Mouse (Mus musculus) thymus, postnatal 10 days (tissue): ENCODE data around the gene Ttc30a1.

Experiments
- DNase-seq, 2 experiments: peaks; one replicate each; pipeline ENCODE4 v3.0.0; 2021; ENCODE audit warnings: low spot score in 2 of 2

Gene Ttc30a1

DNA sequence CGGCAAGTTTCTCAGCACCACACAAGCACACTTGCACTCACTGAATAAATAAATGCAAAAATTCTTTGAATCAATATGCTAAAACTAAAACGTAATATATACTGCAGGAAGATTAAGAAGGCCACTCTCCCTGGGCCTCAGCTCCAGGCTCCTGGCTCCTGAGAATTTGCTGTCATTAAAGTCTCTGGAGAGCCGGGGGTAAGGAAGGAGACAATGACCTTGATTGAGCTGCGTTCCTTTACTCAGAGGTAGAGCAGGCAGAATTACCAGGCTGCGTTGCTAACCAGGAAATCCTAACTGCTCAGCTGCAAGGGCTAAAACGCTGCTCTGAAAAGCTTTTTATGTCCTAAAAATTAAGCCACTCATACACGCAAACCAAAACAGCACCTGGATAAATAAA is 48.2 kb downstream of the Ttc30a1 start:
- DNase-seq, result no peak

DNA sequence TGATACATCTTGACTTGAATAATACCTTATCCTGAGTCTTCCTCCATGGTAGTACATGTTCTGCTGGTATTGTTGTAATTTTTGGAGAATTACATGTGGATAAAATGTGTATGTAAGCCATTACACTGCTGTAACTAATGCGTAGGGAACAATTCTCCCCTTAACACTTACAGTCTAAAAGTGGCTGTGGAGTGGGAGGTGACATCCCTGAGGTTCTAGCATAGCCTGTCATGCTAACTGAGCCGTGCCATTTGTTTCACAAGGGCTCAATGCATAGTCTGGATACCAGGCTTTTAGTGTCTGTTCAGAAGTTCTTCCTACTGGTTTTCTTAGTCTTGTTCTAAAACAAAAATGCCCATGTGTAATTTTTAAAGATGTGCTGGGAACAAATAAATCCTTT is 50.8 kb downstream of the Ttc30a1 start:
- DNase-seq, result no peak

DNA sequence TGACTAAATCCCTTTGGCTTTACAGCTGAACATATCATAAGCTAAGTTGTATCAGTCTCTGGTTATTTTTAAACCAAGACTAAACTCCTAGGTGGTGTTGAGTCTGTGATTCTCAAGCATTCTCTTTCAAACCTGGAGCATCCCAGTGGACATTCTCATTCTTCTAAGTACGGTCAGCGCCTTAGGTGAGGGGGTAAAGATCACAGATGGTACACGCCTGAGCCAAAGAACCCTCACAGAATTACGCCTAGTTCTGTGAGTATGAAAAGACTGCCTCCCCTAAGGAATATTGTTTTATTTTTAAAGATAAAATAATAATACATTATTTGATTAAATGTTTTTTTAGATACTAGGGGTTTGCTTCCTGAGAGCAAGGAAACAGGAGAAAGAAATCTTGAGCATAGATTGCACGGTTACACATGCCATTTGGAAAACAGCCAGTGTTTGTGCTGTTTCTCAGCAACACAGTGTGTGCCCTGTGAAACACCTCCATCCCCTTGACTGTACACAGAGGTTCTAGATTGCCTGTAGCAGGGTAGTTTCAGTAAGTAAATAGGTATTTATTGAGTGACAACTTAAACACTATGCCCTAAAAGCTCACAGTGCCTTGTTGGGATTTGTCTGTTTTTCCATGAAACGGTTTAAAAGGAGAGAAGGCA is 51.9 kb downstream of the Ttc30a1 start:
- DNase-seq, result no peak

DNA sequence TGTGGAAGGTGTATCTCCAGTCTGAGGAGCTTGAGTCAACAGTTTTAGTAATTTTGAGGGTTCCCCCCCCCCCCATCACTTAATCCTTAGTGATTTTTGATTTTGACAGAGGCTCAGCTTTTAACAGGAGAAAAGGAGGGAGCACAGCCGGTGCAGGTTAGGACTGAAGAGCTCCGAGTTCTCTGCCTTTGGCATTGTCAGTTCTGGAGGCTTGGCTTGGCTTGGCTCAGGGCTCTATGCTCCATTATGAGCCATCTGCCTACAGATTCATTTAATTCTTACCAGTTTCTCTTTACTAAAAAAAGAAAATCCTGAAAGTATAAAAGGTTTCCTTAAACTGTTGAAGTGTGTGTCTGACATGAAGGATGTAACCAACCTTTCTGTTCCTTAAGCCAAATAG is 52.6 kb downstream of the Ttc30a1 start:
- no peak for DNase-seq
